Mouse (Mus musculus): ENCODE measurements at regions not wholly inside any gene's neighbourhood (a gene's known extent, or its start where the extent isn't known, plus 50 kb on each side); places are given as distances from the start of the nearest gene placed in this dataset.
A peak's percentile ranks its signal among the peaks of the same experiment; 100 is the strongest.
"Not testable (repeated sequence)": the region's sequence is repeated elsewhere in the genome, so short reads cannot be mapped to it uniquely, and the experiment has no call there.

GRCm38 (mm10) chr3:18828788-18829320 is 799.6 kb downstream of the 1700064H15Rik start:
- H3K9ac ChIP-seq; H3K27ac ChIP-seq; H3K4me1 ChIP-seq; H3K4me3 ChIP-seq; H3K27me3 ChIP-seq; H3K36me3 ChIP-seq; H3K4me2 ChIP-seq (replicated peaks); ATAC-seq (ENCODE audit: low FRiP score); H3K9me3 ChIP-seq (replicated peaks): not testable (repeated sequence)
- 49% methylated on average over 2 of the region's 2 CpGs for WGBS

- H3K9me3 ChIP-seq (replicated peaks), result no peaks in the 10 kb centered on the region
- no peaks in the 10 kb centered on the region for H3K36me3 ChIP-seq
- 81% methylated on average over 4 of the region's 4 CpGs for WGBS
- no peak overlapping the region for H3K4me3 ChIP-seq
- no peak overlapping the region for H3K4me2 ChIP-seq (replicated peaks)
- H3K4me1 ChIP-seq, result no peaks in the 10 kb centered on the region
- H3K9ac ChIP-seq, result no peak overlapping the region
- H3K27ac ChIP-seq, result no peak overlapping the region
- H3K27me3 ChIP-seq, result no peaks in the 10 kb centered on the region
- ATAC-seq (ENCODE audit: low FRiP score), result no peak
Measured at GRCm38 (mm10) chr3:18868117-18868739, 760.2 kb downstream of the 1700064H15Rik start.

DNA sequence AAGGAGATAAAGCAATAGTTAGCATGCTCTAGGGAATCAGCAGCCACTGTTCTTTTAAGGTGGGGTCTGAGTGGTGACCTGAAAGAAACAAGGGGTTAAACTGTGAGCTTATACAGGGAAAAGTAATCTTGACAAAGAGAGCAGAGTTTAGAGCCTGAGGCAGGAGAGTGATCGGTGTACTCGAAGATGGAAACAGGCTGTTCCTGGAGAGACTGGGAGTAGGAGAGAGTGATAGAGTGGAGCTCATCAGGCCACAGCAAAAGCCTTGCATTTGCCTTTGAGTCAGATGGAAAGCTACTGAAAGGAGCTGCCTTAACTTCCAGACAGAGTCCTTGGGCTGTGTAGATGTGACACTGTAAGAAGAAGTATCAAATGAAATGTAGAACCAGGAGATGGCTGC is 759.7 kb downstream of the 1700064H15Rik start:
- WGBS, result 64% methylated on average over 2 of the region's 2 CpGs
- H3K4me3 ChIP-seq, result no peak overlapping the region
- H3K4me2 ChIP-seq (replicated peaks), result no peak overlapping the region
- no peaks in the 10 kb centered on the region for H3K9me3 ChIP-seq (replicated peaks)
- no peaks in the 10 kb centered on the region for H3K4me1 ChIP-seq
- no peaks in the 10 kb centered on the region for H3K36me3 ChIP-seq
- ATAC-seq (ENCODE audit: low FRiP score), result no peak
- H3K9ac ChIP-seq, result no peak overlapping the region
- H3K27ac ChIP-seq, result no peak overlapping the region
- H3K27me3 ChIP-seq, result no peaks in the 10 kb centered on the region

GRCm38 (mm10) chr3:18877060-18877459 is 751.4 kb downstream of the 1700064H15Rik start:
- Histone ChIP-seq H3K9me3 (replicated peaks) (no peaks in the 10 kb centered on the region), H3K4me1 (no peaks in the 10 kb centered on the region)
- 83% methylated on average over 1 of the region's 1 CpGs for WGBS

DNA sequence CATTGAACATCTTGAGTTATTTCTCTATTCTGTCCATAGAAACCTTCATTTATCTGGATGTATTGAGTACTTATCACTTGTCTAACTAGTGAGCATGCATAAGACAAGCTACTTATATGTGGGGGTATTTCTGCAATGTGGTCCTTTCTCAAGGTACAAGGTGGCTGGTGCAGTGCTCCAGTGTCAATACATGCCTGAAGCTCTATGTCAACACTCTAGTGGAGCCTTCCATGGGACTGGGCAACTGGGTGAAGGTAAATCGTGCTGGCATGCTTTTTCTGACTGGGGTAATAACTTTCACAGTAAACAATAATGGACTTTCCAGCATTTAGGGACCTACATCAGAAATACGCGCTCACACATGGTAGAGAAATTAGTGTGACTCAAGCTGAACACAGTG is 750.9 kb downstream of the 1700064H15Rik start:
- no peak for ATAC-seq (ENCODE audit: low FRiP score)
- H3K36me3 ChIP-seq, result no peaks in the 10 kb centered on the region
- no peak overlapping the region for H3K27ac ChIP-seq
- no peaks in the 10 kb centered on the region for H3K9me3 ChIP-seq (replicated peaks)
- WGBS, result 82% methylated on average over 3 of the region's 3 CpGs
- H3K4me3 ChIP-seq, result no peak overlapping the region
- H3K27me3 ChIP-seq, result no peaks in the 10 kb centered on the region
- no peak overlapping the region for H3K4me2 ChIP-seq (replicated peaks)
- no peaks in the 10 kb centered on the region for H3K4me1 ChIP-seq
- no peak overlapping the region for H3K9ac ChIP-seq

More at GRCm38 (mm10) chr3:18877060-18877459, 751.4 kb downstream of the 1700064H15Rik start:
- ATAC-seq (ENCODE audit: low FRiP score), result no peak
- Histone ChIP-seq H3K36me3 (no peaks in the 10 kb centered on the region), H3K27ac (no peak overlapping the region), H3K9ac (no peak overlapping the region), H3K27me3 (no peaks in the 10 kb centered on the region), H3K4me3 (no peak overlapping the region), H3K4me2 (replicated peaks) (no peak overlapping the region)

GRCm38 (mm10) chr3:18881186-18881585 is 747.3 kb downstream of the 1700064H15Rik start:
- no peaks in the 10 kb centered on the region for H3K4me1 ChIP-seq
- H3K36me3 ChIP-seq, result no peaks in the 10 kb centered on the region
- no peak overlapping the region for H3K4me3 ChIP-seq
- 75% methylated on average over 2 of the region's 2 CpGs for WGBS
- H3K27ac ChIP-seq, result no peak overlapping the region
- H3K4me2 ChIP-seq (replicated peaks), result no peak overlapping the region
- H3K9me3 ChIP-seq (replicated peaks), result no peaks in the 10 kb centered on the region
- no peaks in the 10 kb centered on the region for H3K27me3 ChIP-seq
- ATAC-seq (ENCODE audit: low FRiP score), result no peak
- H3K9ac ChIP-seq, result no peak overlapping the region

GRCm38 (mm10) chr3:18892813-18893212 is 735.7 kb downstream of the 1700064H15Rik start:
- WGBS, result 90% methylated on average over 2 of the region's 2 CpGs
- Histone ChIP-seq H3K4me1 (no peaks in the 10 kb centered on the region), H3K36me3 (no peaks in the 10 kb centered on the region)

GRCm38 (mm10) chr3:18905769-18906168 is 722.7 kb downstream of the 1700064H15Rik start:
- WGBS, result 55% methylated on average over 3 of the region's 3 CpGs
- Histone ChIP-seq H3K27me3 (no peaks in the 10 kb centered on the region), H3K4me1 (no peaks in the 10 kb centered on the region), H3K4me2 (replicated peaks) (no peak overlapping the region), H3K9ac (no peak overlapping the region), H3K4me3 (no peak overlapping the region), H3K27ac (no peak overlapping the region), H3K9me3 (replicated peaks) (no peaks in the 10 kb centered on the region; the same call in 1 of the 2 replicates), H3K36me3 (no peaks in the 10 kb centered on the region)
- ATAC-seq (ENCODE audit: low FRiP score), result no peak

More at GRCm38 (mm10) chr3:18892813-18893212, 735.7 kb downstream of the 1700064H15Rik start:
- Histone ChIP-seq H3K4me2 (replicated peaks) (no peak overlapping the region), H3K27ac (no peak overlapping the region), H3K27me3 (no peaks in the 10 kb centered on the region), H3K9ac (no peak overlapping the region), H3K9me3 (replicated peaks) (no peaks in the 10 kb centered on the region), H3K4me3 (no peak overlapping the region)
- no peak for ATAC-seq (ENCODE audit: low FRiP score)

- Histone ChIP-seq H3K9ac (no peak overlapping the region), H3K27ac (no peak overlapping the region), H3K27me3 (no peaks in the 10 kb centered on the region), H3K4me1 (no peaks in the 10 kb centered on the region), H3K9me3 (replicated peaks) (no peaks in the 10 kb centered on the region; the same call in 1 of the 2 replicates), H3K4me2 (replicated peaks) (no peak overlapping the region), H3K4me3 (no peak overlapping the region), H3K36me3 (no peaks in the 10 kb centered on the region)
- no peak for ATAC-seq (ENCODE audit: low FRiP score)
- 75% methylated on average over 5 of the region's 5 CpGs for WGBS
Measured at GRCm38 (mm10) chr3:18906210-18906609, 722.3 kb downstream of the 1700064H15Rik start.

GRCm38 (mm10) chr3:18908737-18909136 is 719.7 kb downstream of the 1700064H15Rik start:
- Histone ChIP-seq H3K9ac (no peak overlapping the region), H3K27me3 (no peaks in the 10 kb centered on the region), H3K4me2 (replicated peaks) (no peak overlapping the region), H3K4me3 (no peak overlapping the region), H3K9me3 (replicated peaks) (no peaks in the 10 kb centered on the region; the same call in 1 of the 2 replicates), H3K4me1 (no peaks in the 10 kb centered on the region), H3K36me3 (no peaks in the 10 kb centered on the region), H3K27ac (no peak overlapping the region)
- no peak for ATAC-seq (ENCODE audit: low FRiP score)
- WGBS, result 76% methylated on average over 1 of the region's 1 CpGs

DNA sequence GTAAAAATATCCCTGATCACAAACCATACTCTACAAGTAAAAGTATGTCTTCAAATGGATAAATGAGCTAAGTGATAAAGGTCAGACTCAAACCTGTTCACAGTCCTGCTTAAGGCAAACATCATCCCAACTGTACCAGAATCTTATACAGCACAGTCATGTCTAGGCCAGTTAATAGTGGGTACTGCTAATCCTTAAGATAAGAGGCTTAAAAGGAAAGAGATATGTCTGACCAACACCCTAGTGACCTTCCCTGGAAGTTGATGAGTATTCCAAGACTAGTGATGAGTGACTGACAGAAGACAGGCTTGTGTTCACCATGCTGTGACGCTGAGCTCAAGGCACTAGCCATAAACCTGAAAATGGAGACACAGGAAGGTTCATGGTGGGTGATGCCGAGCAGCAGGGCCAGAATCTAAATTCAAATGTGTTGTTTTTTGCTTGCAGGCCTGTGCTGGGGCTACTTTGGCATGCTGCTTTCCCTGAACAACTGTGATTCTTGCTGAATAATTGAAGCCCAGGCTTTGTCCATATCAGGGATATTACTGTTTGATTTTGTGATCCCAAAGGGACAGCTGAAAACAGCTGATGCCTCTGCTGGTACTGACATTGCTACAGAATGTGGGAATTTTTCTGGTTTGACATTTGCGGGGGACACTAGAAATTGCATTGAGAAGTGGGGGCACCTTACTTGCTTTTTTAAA is 699.9 kb downstream of the 1700064H15Rik start:
- H3K9me3 ChIP-seq (replicated peaks), result no peaks in the 10 kb centered on the region
- 68% methylated on average over 3 of the region's 3 CpGs for WGBS
- H3K36me3 ChIP-seq, result no peaks in the 10 kb centered on the region
- H3K4me2 ChIP-seq (replicated peaks), result no peak overlapping the region
- peak overlapping the region; percentile 70 for H3K27ac ChIP-seq
- peaks cover 6% of the 10 kb centered on the region; the same call in 1 of the 2 replicates for H3K4me1 ChIP-seq
- H3K9ac ChIP-seq, result no peak overlapping the region
- peak; percentile 80 for ATAC-seq (ENCODE audit: low FRiP score)
- no peaks in the 10 kb centered on the region for H3K27me3 ChIP-seq
- H3K4me3 ChIP-seq, result no peak overlapping the region

GRCm38 (mm10) chr3:18929105-18929492 is 699.4 kb downstream of the 1700064H15Rik start:
- no peak overlapping the region for H3K4me2 ChIP-seq (replicated peaks)
- peaks cover 6% of the 10 kb centered on the region; the same call in 1 of the 2 replicates for H3K4me1 ChIP-seq
- H3K27me3 ChIP-seq, result no peaks in the 10 kb centered on the region
- no peak overlapping the region for H3K4me3 ChIP-seq
- peak; percentile 84 for ATAC-seq (ENCODE audit: low FRiP score)
- H3K27ac ChIP-seq, result peak overlapping the region; percentile 70
- H3K9me3 ChIP-seq (replicated peaks), result no peaks in the 10 kb centered on the region
- H3K36me3 ChIP-seq, result no peaks in the 10 kb centered on the region
- 75% methylated on average over 3 of the region's 3 CpGs for WGBS
- H3K9ac ChIP-seq, result no peak overlapping the region

Measured in hindbrain, embryonic 12.5 days (tissue).